Mouse (Mus musculus): ENCODE results near the gene Fbxl7.

DNA sequence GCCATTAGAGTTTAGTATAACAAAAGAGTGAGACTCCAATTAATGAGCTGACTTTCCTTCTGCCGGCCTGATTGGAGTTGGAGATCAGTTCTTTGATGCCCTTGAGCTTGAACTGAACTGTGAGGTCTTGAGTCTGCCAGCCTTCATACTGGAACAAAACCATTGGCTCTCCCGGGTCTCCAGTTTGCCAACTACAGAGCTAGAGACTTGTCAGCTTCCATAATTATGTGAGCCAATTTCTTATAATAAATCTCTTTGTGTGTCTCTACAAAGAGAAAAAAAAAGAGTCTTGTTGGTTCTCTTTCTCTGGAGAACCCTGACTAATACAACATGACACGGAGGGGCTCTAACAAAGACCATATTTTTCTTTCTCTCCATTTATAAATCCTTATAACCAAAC lies 58.2 kb downstream of the Fbxl7 start:
- no peak for TF ChIP-seq CTCF (IDR thresholded peaks at IDR 0.05; ENCODE audit: low read depth, low read length)
- TF ChIP-seq GATA1 (IDR thresholded peaks at IDR 0.05; ENCODE audit: borderline replicate concordance, low read length) = no peak
- no peak for TF ChIP-seq POLR2AphosphoS5 (IDR thresholded peaks at IDR 0.05; ENCODE audit: insufficient replicate concordance, low read depth, low read length)

Measured in G1E (cell line).